ENCODE assay signal across 16 mouse cellular contexts in the genomic region with DNA sequence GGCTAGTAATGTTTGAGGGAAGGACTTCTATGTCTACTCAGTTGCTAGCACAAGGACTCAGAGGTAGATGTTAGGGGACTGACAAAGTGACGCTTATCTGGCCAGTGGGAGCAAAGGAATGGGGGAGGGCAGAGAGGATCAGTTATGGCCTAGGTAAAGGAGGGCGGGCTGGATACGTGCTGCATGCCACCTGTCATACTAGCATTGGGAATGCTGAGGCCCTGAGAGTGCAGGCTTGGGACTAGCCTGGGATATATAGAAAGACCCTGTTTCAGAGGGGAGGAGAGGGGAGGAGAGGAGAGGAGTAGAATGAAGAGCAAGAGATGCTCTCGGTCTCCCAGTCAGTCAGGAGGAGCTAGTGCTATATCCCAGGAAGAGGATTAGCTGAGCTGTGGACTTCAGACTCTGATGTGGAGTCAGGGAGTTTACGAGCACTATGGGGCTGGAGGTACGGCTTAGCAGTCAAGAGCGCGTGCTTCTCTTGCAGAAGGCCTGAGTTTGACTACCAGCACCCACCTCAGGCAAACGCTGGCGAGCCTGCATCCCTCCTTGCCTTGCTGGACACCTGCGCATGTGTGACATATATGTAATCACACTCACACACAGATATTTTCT. TPM values are rescaled to one million over a fixed set of nuclear protein-coding genes. Genes with fewer than 3 reads are reported as not detected.
DNase-seq lines count a peak whose midpoint lies in the region; ATAC-seq and TF ChIP-seq lines count a peak whose summit lies in the region.
"Had no signal": no experiment of that assay in that cellular context is flagged by ENCODE, and none has a peak within 500 bp of the region (broad histone marks: within the 10 kb centered on the region; RNA-seq: fewer than 3 reads in every experiment).

No protein-coding gene starts in this region.

- no peak for TF ChIP-seq POLR2A in heart, adult 2 months (IDR thresholded peaks at IDR 0.05; ENCODE audit: insufficient read depth, low read depth, low read length)
- no peak for TF ChIP-seq POLR2A in cerebellum, adult 2 months (IDR thresholded peaks at IDR 0.05; ENCODE audit: borderline replicate concordance, insufficient read depth, low read length)

- no peak overlapping the region for H3K4me3 ChIP-seq in heart, embryonic 15.5 days
- no peak overlapping the region for H3K4me3 ChIP-seq in heart, adult 2 months
- H3K4me3 ChIP-seq in liver, postnatal 0 days (ENCODE audit: low read depth, low read length): no peak overlapping the region
- no peak overlapping the region for H3K4me3 ChIP-seq in liver, embryonic 12.5 days
- H3K4me3 ChIP-seq in intestine, embryonic 16.5 days (ENCODE audit: low read length): no peak overlapping the region
- H3K4me3 ChIP-seq in limb, embryonic 12.5 days (replicated peaks): no peak overlapping the region
- H3K4me3 ChIP-seq in cerebellum, adult 2 months (replicated peaks; ENCODE audit: insufficient read depth, low read depth, low read length): no peak overlapping the region
- H3K4me3 ChIP-seq: heart, embryonic 12.5 days had no signal

- ATAC-seq in heart, embryonic 15.5 days (replicated peaks; ENCODE audit: insufficient number of reproducible peaks, insufficient read depth, low FRiP score, low read depth): no peak
- ATAC-seq in liver, postnatal 0 days: peak; percentile 13; the same call in 1 of the 2 replicates
- no peak for ATAC-seq in liver, embryonic 12.5 days
- peak; percentile 92 for ATAC-seq in intestine, embryonic 16.5 days
- no peak for ATAC-seq in limb, embryonic 12.5 days (ENCODE audit: insufficient number of reproducible peaks, insufficient read depth, low FRiP score, low TSS enrichment, low read depth)
- no peak for ATAC-seq in megakaryocyte-erythroid progenitor cell, adult 5-6 weeks (replicated peaks; ENCODE audit: low FRiP score, low TSS enrichment, poor library complexity, severe bottlenecking)
- ATAC-seq: activated CD4-positive, CD25-positive, alpha-beta regulatory T cell, adult 4 months had no signal

- H3K4me2 ChIP-seq in heart, embryonic 15.5 days: no peak overlapping the region
- no peak overlapping the region for H3K4me2 ChIP-seq in liver, postnatal 0 days (ENCODE audit: low read depth, low read length)
- H3K4me2 ChIP-seq in liver, embryonic 12.5 days: no peak overlapping the region
- H3K4me2 ChIP-seq in intestine, embryonic 16.5 days (ENCODE audit: low read depth, low read length): no peak overlapping the region
- H3K4me2 ChIP-seq in limb, embryonic 12.5 days: no peak overlapping the region
- H3K4me2 ChIP-seq: heart, embryonic 12.5 days; liver, embryonic 11.5 days had no signal

- no peaks in the 10 kb centered on the region for H3K79me2 ChIP-seq in heart, adult 2 months (replicated peaks; ENCODE audit: control insufficient read depth, insufficient read depth, low read length)

- no peak for TF ChIP-seq CTCF in heart, adult 2 months (IDR thresholded peaks at IDR 0.05)
- TF ChIP-seq CTCF in liver, postnatal 0 days (IDR thresholded peaks at IDR 0.05; ENCODE audit: low read depth): no peak
- TF ChIP-seq CTCF in cerebellum, adult 2 months (IDR thresholded peaks at IDR 0.05; ENCODE audit: borderline replicate concordance, insufficient read depth, low read depth, low read length): no peak

- peaks cover 11% of the 10 kb centered on the region; the same call in 1 of the 2 replicates for H3K36me3 ChIP-seq in heart, embryonic 15.5 days
- 0 out of 2 replicates have a peak, but pooled peaks cover 2% of the 10 kb centered on the region for H3K36me3 ChIP-seq in heart, adult 2 months (ENCODE audit: control insufficient read depth, insufficient read depth, low read length)
- peaks cover 17% of the 10 kb centered on the region for H3K36me3 ChIP-seq in liver, postnatal 0 days (replicated peaks; ENCODE audit: insufficient read depth, low read length)
- H3K36me3 ChIP-seq in liver, embryonic 12.5 days: peaks cover 53% of the 10 kb centered on the region
- H3K36me3 ChIP-seq in intestine, embryonic 16.5 days (ENCODE audit: control insufficient read depth, insufficient read depth, low read length): peaks cover 3% of the 10 kb centered on the region
- H3K36me3 ChIP-seq in limb, embryonic 12.5 days: peaks cover 38% of the 10 kb centered on the region; the same call in 1 of the 2 replicates

- no peak for TF ChIP-seq EP300 in heart, adult 2 months (IDR thresholded peaks at IDR 0.05; ENCODE audit: insufficient read depth, low read depth, low read length)
- no peak for TF ChIP-seq EP300 in liver, postnatal 0 days (IDR thresholded peaks at IDR 0.05; ENCODE audit: low read depth)

- DNase-seq in heart, adult 2 months: no peak
- DNase-seq in liver, postnatal 0 days: no peak
- no peak for DNase-seq in cerebellum, adult 2 months
- DNase-seq: adrenal gland, postnatal 36 days; cerebellum, postnatal 25 days; gastrocnemius, postnatal 36 days had no signal

- intact Hi-C loops in heart, adult 2 months (cut with DNase I): no loop called here

- peaks cover 9% of the 10 kb centered on the region for H3K4me1 ChIP-seq in heart, embryonic 15.5 days (replicated peaks)
- H3K4me1 ChIP-seq in heart, adult 2 months (ENCODE audit: control insufficient read depth, insufficient read depth, low read length): peaks cover 3% of the 10 kb centered on the region
- H3K4me1 ChIP-seq in liver, postnatal 0 days (ENCODE audit: insufficient read depth): peaks cover 24% of the 10 kb centered on the region
- H3K4me1 ChIP-seq in liver, embryonic 12.5 days: peaks cover 40% of the 10 kb centered on the region
- peaks cover 17% of the 10 kb centered on the region for H3K4me1 ChIP-seq in intestine, embryonic 16.5 days (ENCODE audit: control insufficient read depth, insufficient read depth, low read length)
- peaks cover 23% of the 10 kb centered on the region for H3K4me1 ChIP-seq in limb, embryonic 12.5 days (replicated peaks)
- no peaks in the 10 kb centered on the region; the same call in 1 of the 2 replicates for H3K4me1 ChIP-seq in cerebellum, adult 2 months (ENCODE audit: control insufficient read depth, insufficient read depth, low read length)

- H3K9me3 ChIP-seq in heart, embryonic 15.5 days (replicated peaks): no peaks in the 10 kb centered on the region
- H3K9me3 ChIP-seq in liver, postnatal 0 days (ENCODE audit: low read length): no peaks in the 10 kb centered on the region
- no peaks in the 10 kb centered on the region for H3K9me3 ChIP-seq in liver, embryonic 12.5 days (replicated peaks)
- H3K9me3 ChIP-seq in intestine, embryonic 16.5 days (ENCODE audit: control insufficient read depth, low read length): no peaks in the 10 kb centered on the region
- no peaks in the 10 kb centered on the region for H3K9me3 ChIP-seq in limb, embryonic 12.5 days
- H3K9me3 ChIP-seq: heart, embryonic 12.5 days had no signal

- WGBS in heart, embryonic 15.5 days: 87% methylated on average over 11 of the region's 11 CpGs
- WGBS in heart, adult 2 months: 97% methylated on average over 11 of the region's 11 CpGs
- 76% methylated on average over 11 of the region's 11 CpGs for WGBS in liver, postnatal 0 days (ENCODE audit: insufficient replicate concordance)
- 82% methylated on average over 11 of the region's 11 CpGs for WGBS in liver, embryonic 12.5 days (ENCODE audit: insufficient replicate concordance)
- 72% methylated on average over 11 of the region's 11 CpGs for WGBS in intestine, embryonic 16.5 days
- WGBS in limb, embryonic 12.5 days: 74% methylated on average over 11 of the region's 11 CpGs
- 93% methylated on average over 11 of the region's 11 CpGs for WGBS in cerebellum, adult 2 months

- H3K9ac ChIP-seq in heart, embryonic 15.5 days: no peak overlapping the region
- H3K9ac ChIP-seq in heart, adult 2 months (ENCODE audit: low read depth, low read length): no peak overlapping the region
- no peak overlapping the region for H3K9ac ChIP-seq in liver, postnatal 0 days (replicated peaks)
- no peak overlapping the region for H3K9ac ChIP-seq in liver, embryonic 12.5 days
- 0 out of 2 replicates have a peak overlapping the region, but pooled peaks have one; percentile 26 for H3K9ac ChIP-seq in intestine, embryonic 16.5 days (ENCODE audit: low read depth, low read length)
- 0 out of 2 replicates have a peak overlapping the region, but pooled peaks have one; percentile 18 for H3K9ac ChIP-seq in limb, embryonic 12.5 days (replicated peaks)

- H3K27me3 ChIP-seq in heart, embryonic 15.5 days: no peaks in the 10 kb centered on the region
- no peaks in the 10 kb centered on the region for H3K27me3 ChIP-seq in heart, adult 2 months (ENCODE audit: control insufficient read depth, insufficient read depth, low read length)
- no peaks in the 10 kb centered on the region for H3K27me3 ChIP-seq in liver, postnatal 0 days (ENCODE audit: insufficient read depth, low read length)
- no peaks in the 10 kb centered on the region for H3K27me3 ChIP-seq in liver, embryonic 12.5 days (replicated peaks)
- no peaks in the 10 kb centered on the region for H3K27me3 ChIP-seq in intestine, embryonic 16.5 days (replicated peaks; ENCODE audit: control insufficient read depth, insufficient read depth, low read length)
- no peaks in the 10 kb centered on the region for H3K27me3 ChIP-seq in limb, embryonic 12.5 days
- H3K27me3 ChIP-seq in cerebellum, adult 2 months (ENCODE audit: control insufficient read depth, insufficient read depth, low read length): no peaks in the 10 kb centered on the region
- H3K27me3 ChIP-seq: heart, embryonic 12.5 days had no signal

- H3K27ac ChIP-seq in heart, embryonic 15.5 days: peak overlapping the region; percentile 26; the same call in 1 of the 2 replicates
- H3K27ac ChIP-seq in heart, adult 2 months: no peak overlapping the region
- H3K27ac ChIP-seq in liver, postnatal 0 days (ENCODE audit: low read depth): 0 out of 2 replicates have a peak overlapping the region, but pooled peaks have one; percentile 72
- H3K27ac ChIP-seq in liver, embryonic 12.5 days: no peak overlapping the region
- peak overlapping the region; percentile 40 for H3K27ac ChIP-seq in intestine, embryonic 16.5 days (ENCODE audit: low read length)
- H3K27ac ChIP-seq in limb, embryonic 12.5 days: peak overlapping the region; percentile 70
- H3K27ac ChIP-seq in cerebellum, adult 2 months (ENCODE audit: insufficient read depth, low read length): no peak overlapping the region

RNA-seq across cellular contexts. Expression of a gene that starts 23.7 kb away (rescaled TPM):
- polyA plus RNA-seq in heart, embryonic 15.5 days (2015; fragmentation: Nextera tagmentation; extraction: Ambion mirVana): 8.7 and 13.0 TPM in 2 replicates
- total RNA-seq in heart, adult 2 months (2021): 1 to 10 TPM; 8.8 to 9.9 TPM
- polyA plus RNA-seq in heart, adult 2 months (2012; rRNA removed): 9.2 and 14.1 TPM in 2 replicates
- 9.0 TPM in 2 replicates for polyA plus RNA-seq in liver, postnatal 0 days (2015; fragmentation: Nextera tagmentation; extraction: Ambion mirVana)
- 8.8 and 11.2 TPM in 2 replicates for polyA plus RNA-seq in liver, embryonic 12.5 days (2016; fragmentation: Nextera tagmentation; extraction: Ambion mirVana)
- 16.8 and 17.8 TPM in 2 replicates for polyA plus RNA-seq in intestine, embryonic 16.5 days (2015; fragmentation: Nextera tagmentation; extraction: Ambion mirVana)
- polyA plus RNA-seq in limb, embryonic 12.5 days (2016; fragmentation: Nextera tagmentation; extraction: Ambion mirVana): 20.5 and 22.7 TPM in 2 replicates
- polyA plus RNA-seq in cerebellum, adult 2 months (2012; rRNA removed): 78.9 and 84.8 TPM in 2 replicates
- total RNA-seq in megakaryocyte-erythroid progenitor cell, adult 5-6 weeks (2014; fragmentation: Nextera tagmentation): 46.2 and 47.1 TPM in 2 replicates
- 28.0 and 29.1 TPM in 2 replicates for total RNA-seq in megakaryocyte-erythroid progenitor cell, adult 5-6 weeks (2017)

RNA-seq across cellular contexts. Expression of a gene that starts 43.9 kb away (rescaled TPM):
- 5.0 and 6.8 TPM in 2 replicates for polyA plus RNA-seq in heart, embryonic 15.5 days (2015; fragmentation: Nextera tagmentation; extraction: Ambion mirVana)
- 10 to 100 TPM; 18.9 to 21.8 TPM for total RNA-seq in heart, adult 2 months (2021)
- polyA plus RNA-seq in heart, adult 2 months (2012; rRNA removed): 9.4 and 16.8 TPM in 2 replicates
- polyA plus RNA-seq in liver, postnatal 0 days (2015; fragmentation: Nextera tagmentation; extraction: Ambion mirVana): 0.70 and 0.99 TPM in 2 replicates
- 1.4 TPM in 2 replicates for polyA plus RNA-seq in liver, embryonic 12.5 days (2016; fragmentation: Nextera tagmentation; extraction: Ambion mirVana)
- polyA plus RNA-seq in intestine, embryonic 16.5 days (2015; fragmentation: Nextera tagmentation; extraction: Ambion mirVana): 3.9 and 4.3 TPM in 2 replicates
- polyA plus RNA-seq in limb, embryonic 12.5 days (2016; fragmentation: Nextera tagmentation; extraction: Ambion mirVana): 4.8 and 6.1 TPM in 2 replicates
- 2.9 and 4.2 TPM in 2 replicates for polyA plus RNA-seq in cerebellum, adult 2 months (2012; rRNA removed)
- 1.2 TPM in 1 of 2 replicates, not detected in the other for total RNA-seq in megakaryocyte-erythroid progenitor cell, adult 5-6 weeks (2014; fragmentation: Nextera tagmentation)
- total RNA-seq in megakaryocyte-erythroid progenitor cell, adult 5-6 weeks (2017): not detected in 2 replicates
- total RNA-seq: hematopoietic stem cell, adult 5-6 weeks; neutrophil, adult 5-6 weeks had no signal

Comparison
In these comparisons a context has a peak if more than half of its experiments do, and no peak if none do; other contexts are left out.
1. ATAC-seq: peak in liver, postnatal 0 days (single experiment) and intestine, embryonic 16.5 days (single experiment); none in heart, embryonic 15.5 days (single experiment), liver, embryonic 12.5 days (single experiment), limb, embryonic 12.5 days (single experiment) and megakaryocyte-erythroid progenitor cell, adult 5-6 weeks (single experiment).
2. H3K27ac ChIP-seq: peak in heart, embryonic 15.5 days (single experiment), liver, postnatal 0 days (single experiment), intestine, embryonic 16.5 days (single experiment) and limb, embryonic 12.5 days (single experiment); none in heart, adult 2 months (single experiment), liver, embryonic 12.5 days (single experiment) and cerebellum, adult 2 months (single experiment).
3. H3K9ac ChIP-seq: peak in intestine, embryonic 16.5 days (single experiment) and limb, embryonic 12.5 days (single experiment); none in heart, embryonic 15.5 days (single experiment), heart, adult 2 months (single experiment), liver, postnatal 0 days (single experiment) and liver, embryonic 12.5 days (single experiment).